Mouse (Mus musculus) neural tube, embryonic 12.5 days (tissue): Measurements from ENCODE around the gene Asb8. TPM values are rescaled to one million over a fixed set of nuclear protein-coding genes. Genes with fewer than 3 reads are reported as not detected.

Experiments used
- ATAC-seq: fragments of 200-750 bp; cut with Nextera tagmentation; 2 replicates; pipeline ENCODE4 v1.8.0; 2017; ENCODE audit warnings: low read depth, mild to moderate bottlenecking, moderate TSS enrichment, moderate library complexity; ENCODE audit not compliant: low FRiP score
- H3K27ac ChIP-seq: fragments of 300-500 bp; sonication (generic); 2 replicates; pipeline ENCODE4 v1.5.1; 2016
- H3K27me3 ChIP-seq: fragments of 300-500 bp; sonication (generic); replicated peaks from 2 replicates; pipeline ENCODE4 v1.6.1; 2016; ENCODE audit warnings: mild to moderate bottlenecking
- H3K36me3 ChIP-seq: fragments of 300-500 bp; sonication (generic); 2 replicates; pipeline ENCODE4 v1.6.1; 2016; ENCODE audit warnings: mild to moderate bottlenecking
- H3K4me1 ChIP-seq: fragments of 300-500 bp; sonication (generic); 2 replicates; pipeline ENCODE4 v1.6.1; 2016
- H3K4me2 ChIP-seq: fragments of 300-500 bp; sonication (generic); replicated peaks from 2 replicates; pipeline ENCODE4 v1.6.1; 2016; ENCODE audit warnings: mild to moderate bottlenecking
- H3K4me3 ChIP-seq: fragments of 300-500 bp; sonication (generic); 2 replicates; pipeline ENCODE4 v1.5.1; 2016
- H3K9ac ChIP-seq: fragments of 300-500 bp; sonication (generic); 2 replicates; pipeline ENCODE4 v1.6.1; 2016; ENCODE audit warnings: mild to moderate bottlenecking
- H3K9me3 ChIP-seq: fragments of 300-500 bp; sonication (generic); 2 replicates; pipeline ENCODE4 v1.6.1; 2016; ENCODE audit warnings: mild to moderate bottlenecking
- WGBS: fragments of 180-500 bp; shearing (Covaris S2); methylation state at CpG from one replicate; pipeline ENCODE4 v1.1.7; 2016; 5-methylcytosine and 5-hydroxymethylcytosine counted together
- polyA plus RNA-seq: library from polyadenylated mRNA; unstranded; fragments of >200 nt; fragmentation: Nextera tagmentation; extraction: Ambion mirVana; gene quantifications from 2 replicates; pipeline ENCODE4 v1.2.1, GENCODE M21; 2016

The Asb8 gene
- polyA plus RNA-seq, 1 experiment from 2014 or later, result 51.4 TPM

DNA sequence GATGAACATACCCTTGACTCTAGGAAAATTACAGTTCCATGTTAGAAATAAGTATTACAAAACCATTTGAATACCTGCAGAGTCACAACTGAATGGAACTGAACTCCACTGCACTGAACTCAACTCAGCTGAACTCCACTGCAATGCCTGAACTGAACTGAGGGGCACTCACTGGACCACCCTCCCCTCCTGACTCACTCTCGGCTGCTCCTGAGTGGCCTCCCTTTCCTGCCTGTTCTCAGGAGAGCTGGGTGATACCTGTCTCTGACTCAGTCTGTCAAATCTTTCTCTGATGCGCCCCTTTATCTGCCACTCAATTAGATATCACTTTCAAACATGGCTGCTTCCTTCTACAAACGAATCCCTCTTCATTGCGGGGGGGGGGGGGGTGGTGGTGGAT is 11.3 kb downstream of the Asb8 start:
- ATAC-seq, result no peak
- Histone ChIP-seq H3K4me1 (no peaks in the 10 kb centered on the region), H3K27me3 (no peaks in the 10 kb centered on the region), H3K4me2 (no peak overlapping the region), H3K9me3 (no peaks in the 10 kb centered on the region), H3K9ac (no peak overlapping the region), H3K36me3 (no peaks in the 10 kb centered on the region), H3K27ac (no peak overlapping the region), H3K4me3 (no peak overlapping the region)
- 72% methylated on average over 4 of the region's 4 CpGs for WGBS

DNA sequence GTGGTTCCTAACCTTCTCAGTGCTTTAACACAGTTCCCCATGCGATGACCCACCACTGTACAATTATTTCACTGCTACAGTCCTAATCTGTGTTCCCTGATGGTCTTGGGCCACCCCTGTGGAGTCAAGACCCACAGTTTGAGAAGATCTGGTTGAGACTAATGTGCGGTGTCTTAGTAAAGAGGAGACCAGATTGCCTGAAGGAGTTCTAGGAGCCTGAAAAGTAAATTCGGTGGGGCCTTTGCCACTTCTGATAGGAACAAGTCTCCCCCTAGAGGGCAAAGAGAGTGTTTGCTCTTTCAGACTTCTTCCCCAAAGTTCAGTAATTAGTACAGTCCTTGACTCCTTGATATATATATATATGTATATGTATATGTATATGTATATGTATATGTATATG is 11.8 kb downstream of the Asb8 start:
- WGBS, result 33% methylated on average over 3 of the region's 3 CpGs
- no peaks in the 10 kb centered on the region for H3K27me3 ChIP-seq
- ATAC-seq, result no peak
- no peak overlapping the region for H3K27ac ChIP-seq
- H3K9me3 ChIP-seq, result no peaks in the 10 kb centered on the region
- no peak overlapping the region for H3K4me2 ChIP-seq
- H3K9ac ChIP-seq, result no peak overlapping the region
- H3K36me3 ChIP-seq, result no peaks in the 10 kb centered on the region
- H3K4me1 ChIP-seq, result no peaks in the 10 kb centered on the region
- H3K4me3 ChIP-seq, result no peak overlapping the region

DNA sequence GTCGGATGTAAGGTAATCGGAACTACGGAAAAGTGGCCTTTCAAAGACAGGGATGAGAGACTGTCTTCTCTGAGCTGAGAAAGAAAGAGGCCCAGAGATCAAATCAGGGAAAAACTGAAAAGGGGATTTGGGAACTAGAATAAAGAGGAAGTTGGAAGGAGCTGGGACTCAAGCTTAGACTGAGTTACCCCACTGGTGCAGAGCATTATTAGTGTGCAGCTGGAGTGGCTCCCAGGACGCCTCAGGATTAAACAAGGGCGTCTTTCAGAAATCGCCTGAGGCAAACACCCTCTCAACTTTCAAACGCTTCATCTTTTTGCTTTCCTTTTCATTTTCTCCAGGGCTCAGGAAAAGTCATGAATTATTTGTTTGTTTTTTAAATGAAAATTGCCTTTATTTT is 12.5 kb downstream of the Asb8 start:
- Histone ChIP-seq H3K4me2 (no peak overlapping the region), H3K36me3 (no peaks in the 10 kb centered on the region), H3K9ac (no peak overlapping the region), H3K4me1 (no peaks in the 10 kb centered on the region), H3K27me3 (no peaks in the 10 kb centered on the region), H3K4me3 (no peak overlapping the region), H3K27ac (no peak overlapping the region), H3K9me3 (no peaks in the 10 kb centered on the region)
- WGBS, result 71% methylated on average over 7 of the region's 7 CpGs
- ATAC-seq, result no peak

DNA sequence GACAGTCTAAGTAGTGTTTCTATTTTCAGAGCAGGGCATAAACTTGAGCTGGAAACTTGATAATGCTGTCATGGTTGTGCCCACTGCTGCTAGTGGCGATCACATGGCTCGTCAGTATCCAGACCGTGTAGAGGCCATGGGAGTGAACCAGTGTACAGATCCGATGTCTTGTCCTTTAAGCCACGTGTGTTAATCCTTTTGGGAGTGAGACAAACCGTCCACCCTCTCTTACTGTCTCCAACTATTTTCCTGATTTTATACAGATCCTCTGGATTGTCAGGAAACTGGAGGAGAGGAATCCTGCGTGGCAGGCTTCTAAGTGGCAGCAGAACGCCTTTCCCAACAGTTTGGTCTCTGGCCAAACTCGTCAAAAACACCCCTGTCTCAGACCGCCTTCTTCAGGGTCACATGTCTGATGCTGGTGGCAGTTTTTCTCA is 16.2 kb downstream of the Asb8 start:
- Histone ChIP-seq H3K9ac (no peak overlapping the region), H3K4me1 (peaks cover 10% of the 10 kb centered on the region; the same call in 1 of the 2 replicates), H3K9me3 (no peaks in the 10 kb centered on the region), H3K4me3 (no peak overlapping the region), H3K27ac (no peak overlapping the region), H3K36me3 (no peaks in the 10 kb centered on the region), H3K4me2 (no peak overlapping the region), H3K27me3 (no peaks in the 10 kb centered on the region)
- 85% methylated on average over 10 of the region's 10 CpGs for WGBS
- ATAC-seq, result no peak

DNA sequence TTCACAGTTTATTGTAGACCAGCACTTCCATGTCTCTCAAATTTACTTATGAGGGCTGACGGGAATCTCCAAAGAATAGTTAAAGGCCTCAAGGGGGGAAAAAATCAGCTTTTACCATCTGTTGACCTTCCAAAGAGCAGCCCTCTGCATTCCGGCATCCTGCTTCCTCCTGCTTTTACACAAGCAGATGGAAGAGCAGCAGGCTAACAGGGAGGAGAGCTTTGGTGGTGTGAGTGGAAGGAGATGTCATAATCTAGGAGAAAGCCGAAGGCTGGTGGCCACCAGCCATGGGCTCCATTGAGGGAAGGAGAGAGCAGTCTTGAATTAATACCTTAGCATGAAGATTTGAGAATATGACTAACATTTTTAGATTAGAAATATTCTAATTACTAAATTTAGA is 17.1 kb downstream of the Asb8 start:
- WGBS, result 81% methylated on average over 3 of the region's 3 CpGs

DNA sequence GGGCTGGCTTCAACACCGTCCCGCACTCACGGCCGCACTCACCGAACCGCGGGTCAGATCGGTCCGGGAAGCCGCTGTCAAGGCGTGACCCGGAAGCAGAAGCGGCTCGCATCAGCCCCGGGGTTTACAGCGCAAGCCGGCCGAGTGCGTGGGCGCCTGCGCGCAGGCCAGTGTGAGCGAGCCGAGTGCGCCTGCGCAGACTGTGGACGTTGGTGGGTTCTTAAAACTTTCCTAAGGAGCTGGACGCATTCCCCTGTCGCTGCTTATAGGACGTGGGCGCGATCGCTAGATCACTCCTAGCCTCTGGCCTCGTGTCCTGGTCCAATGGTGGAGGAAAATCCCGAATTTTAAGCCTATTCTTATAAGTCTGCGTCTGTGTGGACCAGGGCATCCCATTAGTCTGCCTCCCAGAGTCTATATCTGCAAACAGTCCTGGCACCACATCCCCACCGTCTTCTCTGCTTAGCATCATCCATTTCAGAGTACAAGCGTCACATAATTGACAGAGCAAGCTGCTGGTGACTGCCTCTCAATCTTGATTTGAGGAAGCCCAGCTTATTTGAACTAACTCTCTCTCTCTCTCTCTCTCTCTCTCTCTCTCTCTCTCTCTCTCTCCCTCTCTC is 19.8 kb downstream of the Asb8 start:
- peak; percentile 96 for ATAC-seq
- peak overlapping the region; percentile 99 for H3K4me3 ChIP-seq
- H3K9me3 ChIP-seq, result no peaks in the 10 kb centered on the region
- no peaks in the 10 kb centered on the region for H3K27me3 ChIP-seq
- peak overlapping the region; percentile 90 for H3K4me2 ChIP-seq
- peaks cover 10% of the 10 kb centered on the region; the same call in 1 of the 2 replicates for H3K4me1 ChIP-seq
- peaks cover 15% of the 10 kb centered on the region for H3K36me3 ChIP-seq
- under 1% methylated on average over 38 of the region's 38 CpGs for WGBS
- peak overlapping the region; percentile 95 for H3K9ac ChIP-seq
- 0 out of 2 replicates have a peak overlapping the region, but pooled peaks have one; percentile 26 for H3K27ac ChIP-seq

More for the DNA sequence above, 17.1 kb downstream of the Asb8 start:
- no peaks in the 10 kb centered on the region for H3K27me3 ChIP-seq
- H3K4me2 ChIP-seq, result no peak overlapping the region
- no peak for ATAC-seq
- no peak overlapping the region for H3K9ac ChIP-seq
- peaks cover 10% of the 10 kb centered on the region; the same call in 1 of the 2 replicates for H3K4me1 ChIP-seq
- H3K27ac ChIP-seq, result no peak overlapping the region
- H3K9me3 ChIP-seq, result no peaks in the 10 kb centered on the region
- H3K4me3 ChIP-seq, result no peak overlapping the region
- H3K36me3 ChIP-seq, result no peaks in the 10 kb centered on the region

DNA sequence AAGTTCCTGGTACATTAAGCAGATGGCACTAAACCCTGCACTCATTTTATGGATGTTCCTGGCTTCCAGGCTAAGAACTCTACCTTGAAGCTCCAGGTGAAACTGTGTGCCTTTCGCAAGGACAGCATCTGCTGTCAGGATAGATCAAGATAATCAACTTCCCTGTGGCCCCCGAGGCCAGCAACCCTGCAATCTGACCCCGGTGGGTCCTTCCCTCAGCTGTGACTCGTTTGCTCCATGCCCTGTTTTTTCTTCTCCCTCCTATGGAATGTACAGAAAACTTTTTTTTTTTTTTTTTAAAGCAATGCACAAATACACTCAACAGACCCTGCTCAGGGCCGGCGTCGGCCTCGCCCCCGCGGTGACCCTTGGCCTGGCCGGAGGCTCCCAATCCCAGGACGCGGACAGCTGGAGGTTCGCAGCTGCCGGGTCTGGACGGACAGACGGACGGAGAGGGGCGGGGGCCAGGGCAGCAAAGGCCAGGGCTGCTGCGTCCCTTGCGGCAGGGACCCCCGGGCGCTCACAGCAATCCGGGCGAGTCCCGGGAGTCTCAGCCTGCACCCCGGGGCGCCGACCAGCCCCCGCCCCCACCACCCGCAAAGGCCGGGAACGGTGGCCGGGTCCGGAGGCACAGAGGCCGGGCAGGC is 20.4 kb downstream of the Asb8 start:
- 2% methylated on average over 36 of the region's 36 CpGs for WGBS
- peak overlapping the region; percentile 57; the same call in 1 of the 2 replicates for H3K27ac ChIP-seq
- peak overlapping the region; percentile 99 for H3K4me3 ChIP-seq
- H3K4me2 ChIP-seq, result peak overlapping the region; percentile 90
- H3K36me3 ChIP-seq, result peaks cover 20% of the 10 kb centered on the region
- peaks cover 10% of the 10 kb centered on the region; the same call in 1 of the 2 replicates for H3K4me1 ChIP-seq
- no peaks in the 10 kb centered on the region for H3K27me3 ChIP-seq
- no peak; the same call in none of the 2 replicates for ATAC-seq
- H3K9ac ChIP-seq, result peak overlapping the region; percentile 95
- H3K9me3 ChIP-seq, result no peaks in the 10 kb centered on the region

DNA sequence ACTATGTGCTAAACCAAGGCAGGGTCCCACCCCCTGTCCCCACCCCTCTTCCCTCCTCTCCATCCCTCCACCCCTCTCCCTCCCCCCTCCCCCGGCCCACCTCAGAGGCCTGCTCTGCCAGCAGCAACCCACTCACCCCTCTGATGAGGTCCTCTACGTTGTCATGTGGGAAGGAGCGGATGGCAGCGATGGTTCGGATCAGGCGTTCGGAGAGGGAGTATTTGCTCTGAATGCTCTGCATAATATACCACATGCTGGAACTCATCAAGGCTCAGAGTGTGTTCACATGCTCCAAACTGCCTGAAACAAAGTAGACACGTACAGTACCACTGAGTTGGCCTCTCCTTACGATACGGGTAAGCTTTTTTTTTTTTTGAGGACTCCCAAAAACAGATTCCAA is 22.9 kb downstream of the Asb8 start:
- ATAC-seq, result no peak

DNA sequence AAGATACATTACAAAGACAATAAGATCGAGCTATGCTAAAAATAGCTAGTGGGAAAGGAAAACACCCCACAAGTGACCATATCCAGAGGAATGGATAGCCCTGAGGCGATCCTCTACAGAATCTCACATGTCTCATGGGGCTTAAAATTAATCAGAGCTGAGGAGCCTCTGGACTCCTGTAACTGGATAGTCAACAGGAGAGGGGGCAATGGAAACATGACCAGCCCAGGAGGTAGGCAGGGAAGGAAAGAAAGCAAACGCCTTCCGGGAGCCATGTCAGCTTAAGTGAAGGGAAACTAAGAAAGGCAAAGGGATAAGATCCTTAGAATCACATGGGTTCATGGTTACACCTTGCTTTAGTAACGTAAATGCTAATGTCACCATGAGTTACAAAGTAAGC is 24.6 kb downstream of the Asb8 start:
- H3K9ac ChIP-seq, result no peak overlapping the region
- no peak overlapping the region for H3K27ac ChIP-seq
- no peak for ATAC-seq
- no peak overlapping the region for H3K4me3 ChIP-seq
- H3K36me3 ChIP-seq, result peaks cover 59% of the 10 kb centered on the region
- peaks cover 7% of the 10 kb centered on the region; the same call in 1 of the 2 replicates for H3K4me1 ChIP-seq
- no peaks in the 10 kb centered on the region for H3K9me3 ChIP-seq
- WGBS, result 93% methylated on average over 5 of the region's 5 CpGs
- no peaks in the 10 kb centered on the region for H3K27me3 ChIP-seq
- no peak overlapping the region for H3K4me2 ChIP-seq

More for the DNA sequence above, 22.9 kb downstream of the Asb8 start:
- Histone ChIP-seq H3K9me3 (no peaks in the 10 kb centered on the region), H3K27me3 (no peaks in the 10 kb centered on the region), H3K4me2 (no peak overlapping the region), H3K9ac (no peak overlapping the region), H3K4me3 (no peak overlapping the region), H3K36me3 (peaks cover 42% of the 10 kb centered on the region), H3K4me1 (peaks cover 10% of the 10 kb centered on the region; the same call in 1 of the 2 replicates), H3K27ac (no peak overlapping the region)
- 90% methylated on average over 10 of the region's 10 CpGs for WGBS

DNA sequence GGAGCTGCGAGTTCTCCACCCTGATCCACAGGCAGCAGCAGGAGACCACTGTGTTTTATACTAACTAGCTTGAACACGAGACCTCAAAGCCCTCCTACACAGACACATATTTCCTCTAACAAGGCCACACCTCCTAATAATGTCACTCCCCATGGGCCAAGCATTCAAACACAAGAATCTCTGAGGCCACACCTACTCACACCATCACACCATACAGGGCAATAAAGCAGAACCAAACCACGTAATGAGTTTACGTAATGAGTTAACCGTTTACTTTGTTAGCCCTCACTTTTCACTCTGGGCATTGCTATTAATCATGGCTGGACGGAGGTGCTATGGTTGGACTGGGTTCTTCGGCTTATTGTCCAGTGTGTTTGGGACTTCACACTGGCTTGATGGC is 25.7 kb downstream of the Asb8 start:
- ATAC-seq, result no peak
- 64% methylated on average over 7 of the region's 7 CpGs for WGBS

DNA sequence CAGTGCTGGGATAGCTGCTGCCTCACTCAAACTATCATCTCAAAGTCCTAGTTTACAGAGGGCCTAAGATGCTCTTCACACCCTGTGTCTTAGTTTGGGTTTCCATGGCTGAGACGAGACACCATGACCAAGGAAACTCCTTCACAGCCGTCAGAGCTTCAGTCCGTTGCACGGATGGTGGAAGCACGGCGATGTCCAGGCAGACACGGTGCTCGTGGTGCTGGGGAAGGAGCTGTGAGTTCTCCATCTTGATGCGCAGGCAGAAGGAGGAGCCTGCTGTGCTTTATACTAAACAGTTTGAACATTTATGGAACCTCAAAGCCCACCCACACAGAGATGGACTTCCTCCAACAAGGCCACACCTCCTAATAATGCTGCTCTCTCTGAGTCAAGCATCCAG is 28.6 kb downstream of the Asb8 start:
- H3K27ac ChIP-seq, result no peak overlapping the region
- WGBS, result 95% methylated on average over 9 of the region's 9 CpGs
- no peak overlapping the region for H3K4me2 ChIP-seq
- H3K4me3 ChIP-seq, result no peak overlapping the region
- H3K4me1 ChIP-seq, result no peaks in the 10 kb centered on the region
- no peak overlapping the region for H3K9ac ChIP-seq
- ATAC-seq, result no peak
- no peaks in the 10 kb centered on the region for H3K27me3 ChIP-seq
- no peaks in the 10 kb centered on the region for H3K9me3 ChIP-seq
- H3K36me3 ChIP-seq, result peaks cover 89% of the 10 kb centered on the region

More for the DNA sequence above, 25.7 kb downstream of the Asb8 start:
- no peaks in the 10 kb centered on the region for H3K27me3 ChIP-seq
- H3K9me3 ChIP-seq, result no peaks in the 10 kb centered on the region
- H3K4me3 ChIP-seq, result no peak overlapping the region
- H3K36me3 ChIP-seq, result peaks cover 68% of the 10 kb centered on the region
- no peak overlapping the region for H3K9ac ChIP-seq
- no peak overlapping the region for H3K27ac ChIP-seq
- H3K4me2 ChIP-seq, result no peak overlapping the region
- peaks cover 4% of the 10 kb centered on the region; the same call in 1 of the 2 replicates for H3K4me1 ChIP-seq

DNA sequence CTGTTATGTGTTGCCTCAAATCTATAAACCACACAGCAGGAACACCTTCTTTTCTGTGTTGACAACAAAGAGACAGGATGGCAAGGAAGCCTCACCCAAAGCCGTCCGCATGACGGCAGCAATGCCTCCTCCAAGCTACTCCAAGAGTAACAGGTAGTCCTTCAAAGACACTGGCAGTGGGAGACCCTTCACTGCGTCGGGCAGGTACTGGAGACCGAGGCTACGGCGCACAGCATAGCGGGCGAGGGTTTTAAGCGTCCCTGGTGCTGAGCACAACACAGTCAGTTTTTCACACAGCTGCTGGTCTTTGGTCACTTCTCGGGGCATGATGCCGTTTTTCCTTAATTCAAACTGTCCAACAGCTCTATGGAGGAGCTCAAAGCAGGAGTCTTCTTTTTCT is 29.8 kb downstream of the Asb8 start:
- no peak overlapping the region for H3K4me3 ChIP-seq
- no peak overlapping the region for H3K4me2 ChIP-seq
- ATAC-seq, result no peak
- H3K27ac ChIP-seq, result no peak overlapping the region
- 96% methylated on average over 13 of the region's 13 CpGs for WGBS
- no peaks in the 10 kb centered on the region for H3K27me3 ChIP-seq
- H3K4me1 ChIP-seq, result no peaks in the 10 kb centered on the region
- no peak overlapping the region for H3K9ac ChIP-seq
- no peaks in the 10 kb centered on the region for H3K9me3 ChIP-seq
- H3K36me3 ChIP-seq, result peaks cover 89% of the 10 kb centered on the region
